Mouse (Mus musculus) kidney, postnatal 36 days (tissue): ENCODE measurements around the gene Olfr481.

Source experiments
- DNase-seq, 2 experiments: peaks; one replicate each; pipeline ENCODE4 v3.0.0; 2021 to 2022; ENCODE audit warnings: mixed read lengths in 2 of 2

The Olfr481 gene

DNA sequence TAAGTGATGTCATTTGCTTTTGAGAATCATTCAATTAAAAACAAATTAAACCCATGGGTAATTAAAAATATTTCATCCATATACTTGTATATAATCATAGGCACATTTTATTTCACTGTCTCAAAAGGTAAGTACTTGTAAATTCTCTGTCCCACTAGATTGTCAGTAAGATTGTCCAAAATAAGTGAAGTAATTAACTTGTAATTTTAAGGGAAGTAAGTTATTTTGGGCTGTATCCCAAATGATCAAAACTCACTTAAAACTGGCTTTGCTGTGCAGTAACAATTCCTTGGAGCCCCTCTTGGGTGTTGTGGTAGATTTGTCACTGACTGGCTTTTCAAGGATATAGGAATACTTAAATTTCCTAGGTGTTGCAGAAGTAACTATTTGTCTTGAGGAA is at the start of gene Olfr481:
TSS of gene Olfr481 (plus strand) at position 301 of the 400 bp plus-strand sequence.
- DNase-seq = no peak

DNA sequence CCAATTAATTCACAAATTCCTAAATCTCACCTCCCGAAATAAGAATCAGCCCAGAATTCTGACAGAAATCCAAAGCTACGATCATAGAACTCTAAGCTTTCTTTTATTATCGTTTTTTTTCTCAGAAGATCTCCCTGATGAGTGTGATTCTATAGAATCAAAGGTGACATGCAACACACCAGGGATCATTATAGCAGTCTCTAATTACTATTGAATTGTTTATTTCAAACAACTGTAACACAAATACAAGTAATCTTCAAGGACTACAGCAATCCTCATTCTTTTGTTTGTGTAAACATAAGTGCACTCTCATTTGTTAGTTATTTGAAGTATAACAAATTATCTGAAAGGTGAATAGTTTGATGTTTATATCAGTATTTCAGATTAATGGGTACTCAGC is 45.8 kb upstream of the Olfr481 start, which contains the start of gene Olfr478:
TSS of gene Olfr478 (minus strand) at position 101 of the 400 bp plus-strand sequence.
- DNase-seq = no peak

- no peak for DNase-seq
Observed at GRCm38 (mm10) chr7:108050393-108050792, 29.3 kb upstream of the Olfr481 start, which contains the start of gene Olfr479. Olfr479 (plus strand) TSS chr7:108050693.

DNA sequence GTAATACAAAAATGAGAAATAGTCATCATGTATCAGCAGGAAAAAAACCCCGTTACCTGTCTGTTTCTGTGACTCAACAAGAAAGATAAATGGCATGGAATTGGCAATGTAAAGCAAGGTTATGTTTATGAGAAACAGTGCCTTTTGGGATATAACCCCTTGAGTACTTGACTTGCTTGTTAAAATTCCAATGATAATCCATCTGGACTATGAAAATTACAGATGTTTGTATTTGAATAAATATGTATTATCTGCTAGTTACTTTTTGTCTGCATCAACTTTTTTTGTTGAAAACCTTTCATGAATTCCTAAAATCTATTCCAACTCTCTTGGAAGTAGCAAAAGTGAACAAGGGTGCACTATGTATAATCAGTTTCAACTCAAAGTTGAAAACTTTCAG is 12.4 kb upstream of the Olfr481 start, which contains the start of gene Olfr480:
TSS of gene Olfr480 (minus strand) at position 101 of the 400 bp plus-strand sequence.
- DNase-seq = no peak

GRCm38 (mm10) chr7:108097486-108097885 is 17.8 kb downstream of the Olfr481 start, which contains the start of gene Olfr482:
Olfr482 (minus strand) TSS chr7:108097586.
- DNase-seq = no peak

- DNase-seq = no peak
Observed at GRCm38 (mm10) chr7:108100549-108100948, 20.9 kb downstream of the Olfr481 start, which contains the start of gene Olfr483. Olfr483 (plus strand) TSS chr7:108100849.

DNA sequence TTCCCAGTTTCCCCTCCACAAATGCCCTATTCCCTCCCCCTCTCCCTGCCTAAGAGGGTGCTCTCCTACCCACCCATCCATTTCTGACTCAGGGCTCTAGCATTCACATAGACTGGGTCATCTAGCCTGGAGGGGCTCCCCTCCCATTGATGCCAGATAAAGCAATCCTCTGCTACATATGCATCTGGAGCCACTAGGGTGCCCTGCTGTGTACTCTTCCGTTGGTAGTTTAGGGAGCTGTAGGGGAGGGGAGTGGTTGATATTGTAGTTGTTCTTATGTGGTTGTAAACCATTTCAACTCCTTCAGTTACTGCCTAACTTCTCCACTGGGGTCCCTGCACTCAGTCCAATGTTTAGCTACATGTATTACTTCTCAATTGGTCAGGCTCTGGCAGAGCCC is 41.0 kb downstream of the Olfr481 start:
- DNase-seq = no peak

DNA sequence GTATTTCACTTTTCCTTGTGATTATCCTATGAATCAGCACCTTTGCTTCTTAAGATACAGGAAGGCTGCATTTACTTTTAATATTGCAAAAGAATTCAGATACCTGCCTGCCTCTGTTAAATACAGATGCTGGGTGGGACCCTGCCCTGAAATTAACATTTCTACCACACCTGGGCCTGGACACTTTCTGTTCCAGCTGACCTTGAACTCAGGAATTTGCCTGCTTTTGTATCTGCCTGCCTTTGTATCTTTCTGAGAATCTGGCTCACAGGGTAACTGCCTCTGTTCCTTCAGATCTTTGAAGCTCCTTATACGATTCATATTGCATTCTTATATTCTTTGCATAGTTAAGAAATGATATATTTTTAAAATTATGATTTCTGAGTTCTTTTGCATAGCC is 41.8 kb downstream of the Olfr481 start:
- DNase-seq = no peak

DNA sequence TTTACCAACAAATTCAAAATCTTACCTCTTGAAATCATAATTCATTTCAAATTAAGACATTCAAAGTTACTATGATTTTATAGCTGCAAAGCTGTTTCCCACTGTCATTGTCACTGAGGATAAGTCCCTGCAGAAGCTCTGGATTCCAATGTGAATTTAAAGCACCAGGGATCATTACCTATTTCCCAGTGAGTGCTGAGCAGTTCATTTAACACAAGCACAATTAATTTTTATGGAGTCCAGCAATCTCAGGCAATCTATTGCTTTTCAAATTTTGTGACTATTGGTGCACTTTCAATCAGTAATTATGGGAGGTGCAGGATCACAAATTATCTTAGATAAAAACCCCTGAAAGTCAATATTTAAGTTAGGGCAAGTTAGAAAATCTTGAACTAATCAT is 47.7 kb downstream of the Olfr481 start, which contains the start of gene Olfr484:
TSS of gene Olfr484 (minus strand) at position 101 of the 400 bp plus-strand sequence.
- no peak for DNase-seq
